Comparison of ENCODE assay signal across 7 mouse cellular contexts in the genomic region with DNA sequence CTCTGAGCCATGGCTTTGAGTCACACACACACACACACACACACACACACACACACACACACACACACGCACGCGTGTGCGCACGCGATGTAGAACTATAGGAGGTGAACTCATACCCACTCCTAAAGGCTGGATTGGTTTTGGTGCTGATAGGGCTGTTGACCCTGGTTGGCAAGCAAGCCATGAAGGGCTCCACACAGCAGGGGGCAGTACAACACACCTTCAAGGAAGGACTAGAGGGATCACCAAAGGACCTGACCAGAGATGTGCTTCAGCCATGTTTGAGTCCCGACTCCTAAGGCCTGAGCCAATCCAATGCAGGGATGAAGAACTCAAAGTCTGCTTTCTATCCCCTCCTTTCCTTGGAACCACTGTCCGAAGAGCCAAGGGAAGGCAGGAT. TPM values are rescaled to one million over a fixed set of nuclear protein-coding genes. Genes with fewer than 3 reads are reported as not detected.
DNase-seq lines count a peak whose midpoint lies in the region; ATAC-seq and TF ChIP-seq lines count a peak whose summit lies in the region.

No protein-coding gene starts in this region.

- 97% methylated on average over 8 of the region's 8 CpGs for WGBS in embryonic facial prominence, embryonic 10.5 days
- 96% methylated on average over 8 of the region's 8 CpGs for WGBS in limb, embryonic 12.5 days

- no peaks in the 10 kb centered on the region for H3K9me3 ChIP-seq in embryonic facial prominence, embryonic 10.5 days
- no peaks in the 10 kb centered on the region for H3K9me3 ChIP-seq in limb, embryonic 12.5 days

- H3K4me2 ChIP-seq in limb, embryonic 12.5 days = peak overlapping the region; percentile 72; the same call in 1 of the 2 replicates

- no peak for DNase-seq in layer of hippocampus, adult 2 months (ENCODE audit: low spot score in 2 of 2)
- DNase-seq in layer of hippocampus, postnatal 36 days = no peak
- DNase-seq in embryonic facial prominence, embryonic 10.5 days (ENCODE audit: low spot score) = no peak
- peak; percentile 52 to 79 for DNase-seq in spleen, postnatal 10 days (ENCODE audit: low spot score in 2 of 2)
- no peak for DNase-seq in cerebellum, adult 9-11 months
- no peak for DNase-seq in left cerebral cortex, postnatal 36 days (ENCODE audit: low spot score in 2 of 2)

- peaks cover 51% of the 10 kb centered on the region for H3K4me1 ChIP-seq in embryonic facial prominence, embryonic 10.5 days
- H3K4me1 ChIP-seq in limb, embryonic 12.5 days (replicated peaks) = peaks cover 36% of the 10 kb centered on the region

- ATAC-seq in limb, embryonic 12.5 days (ENCODE audit: insufficient number of reproducible peaks, insufficient read depth, low FRiP score, low TSS enrichment, low read depth) = no peak

- peaks cover 20% of the 10 kb centered on the region for H3K36me3 ChIP-seq in embryonic facial prominence, embryonic 10.5 days (replicated peaks)
- peaks cover 22% of the 10 kb centered on the region for H3K36me3 ChIP-seq in limb, embryonic 12.5 days

- intact Hi-C loops in left cerebral cortex, postnatal 36 days (cut with DNase I) = no loop called here

- peak overlapping the region; percentile 98 for H3K27ac ChIP-seq in layer of hippocampus, adult 2 months
- peak overlapping the region; percentile 99 for H3K27ac ChIP-seq in embryonic facial prominence, embryonic 10.5 days (replicated peaks)
- peak overlapping the region; percentile 98 for H3K27ac ChIP-seq in limb, embryonic 12.5 days

- TF ChIP-seq CTCF in layer of hippocampus, adult 2 months (conservative IDR thresholded peaks at IDR 0.05) = peak; percentile 58

- H3K9ac ChIP-seq in limb, embryonic 12.5 days (replicated peaks) = no peak overlapping the region

- H3K4me3 ChIP-seq in layer of hippocampus, adult 2 months = no peak overlapping the region
- H3K4me3 ChIP-seq in embryonic facial prominence, embryonic 10.5 days = no peak overlapping the region
- no peak overlapping the region for H3K4me3 ChIP-seq in limb, embryonic 12.5 days (replicated peaks)

- H3K27me3 ChIP-seq in embryonic facial prominence, embryonic 10.5 days (replicated peaks; ENCODE audit: low read depth, poor library complexity, severe bottlenecking) = no peaks in the 10 kb centered on the region
- no peaks in the 10 kb centered on the region for H3K27me3 ChIP-seq in limb, embryonic 12.5 days

RNA-seq across cellular contexts. Expression of a gene that starts 16.7 kb away (rescaled TPM):
- 10 to 100 TPM; 35.2 to 39.4 TPM for total RNA-seq in layer of hippocampus, adult 2 months (2021)
- 10 to 100 TPM; 32.1 to 39.1 TPM for total RNA-seq in layer of hippocampus, postnatal 36 days (2021)
- polyA plus RNA-seq in embryonic facial prominence, embryonic 10.5 days (2016; fragmentation: Nextera tagmentation; extraction: Ambion mirVana) = 114 and 119 TPM in 2 replicates
- polyA plus RNA-seq in limb, embryonic 12.5 days (2016; fragmentation: Nextera tagmentation; extraction: Ambion mirVana) = 80.7 and 89.8 TPM in 2 replicates
- 10 to 100 TPM; 37.3 to 40.0 TPM for total RNA-seq in left cerebral cortex, postnatal 36 days (2021)

Comparison
In these comparisons a context has a peak if more than half of its experiments do, and no peak if none do; other contexts are left out.
1. DNase-seq: peak in spleen, postnatal 10 days (2 of 2); none in layer of hippocampus, adult 2 months (0 of 2), layer of hippocampus, postnatal 36 days (0 of 2), embryonic facial prominence, embryonic 10.5 days (single experiment), cerebellum, adult 9-11 months (single experiment) and left cerebral cortex, postnatal 36 days (0 of 2).
2. Peak in every context shown above with its lines, with median percentiles within 50 percentile points of each other: H3K27ac ChIP-seq.